Mouse (Mus musculus) ES-E14 (cell line): ENCODE data around the gene Samd7. TPM values are rescaled to one million over a fixed set of nuclear protein-coding genes. Genes with fewer than 3 reads are reported as not detected.

Experiments used
- DNase-seq: peaks from one replicate; pipeline ENCODE4 v3.0.0-alpha.2; 2013; ENCODE audit warnings: low read depth, low spot score
- H3K27ac ChIP-seq: 2 replicates; pipeline ENCODE4 v1.5.1; 2012; ENCODE audit warnings: low read depth, mild to moderate bottlenecking, low read length, moderate library complexity, mixed read lengths; ENCODE audit not compliant: poor library complexity, insufficient read depth, severe bottlenecking
- H3K36me3 ChIP-seq: 2 replicates; pipeline ENCODE4 v1.6.1; 2012; ENCODE audit warnings: mild to moderate bottlenecking, low read length, moderate library complexity, mixed read lengths; ENCODE audit not compliant: control insufficient read depth, poor library complexity, insufficient read depth, severe bottlenecking
- H3K4me1 ChIP-seq, 2 experiments: fragments of 150-350 bp in 1 of 2; sonication (generic) in 1 of 2; 2 replicates each; pipeline ENCODE4 v1.6.1; 2012; ENCODE audit warnings: low read length in 2 of 2, mild to moderate bottlenecking in 1 of 2, mixed read lengths in 1 of 2; ENCODE audit not compliant: control insufficient read depth in 2 of 2, insufficient read depth in 2 of 2, poor library complexity in 1 of 2
- H3K4me3 ChIP-seq, 2 experiments: fragments of 150-350 bp in 1 of 2; sonication (generic) in 1 of 2; 2 replicates each; pipeline ENCODE4 v1.5.1; 2012; ENCODE audit warnings: low read length in 2 of 2, low read depth in 1 of 2, mild to moderate bottlenecking in 1 of 2, mixed read lengths in 1 of 2; ENCODE audit not compliant: insufficient read depth in 1 of 2, poor library complexity in 1 of 2, severe bottlenecking in 1 of 2
- H3K9ac ChIP-seq: 2 replicates; pipeline ENCODE4 v1.6.1; 2012; ENCODE audit warnings: low read depth, mild to moderate bottlenecking, low read length, mixed read lengths; ENCODE audit not compliant: poor library complexity, insufficient read depth, severe bottlenecking
- H3K9me3 ChIP-seq: fragments of 150-350 bp; sonication (generic); 2 replicates; pipeline ENCODE4 v1.6.1; 2012; ENCODE audit warnings: low read depth, mild to moderate bottlenecking, low read length; ENCODE audit not compliant: control insufficient read depth, insufficient read depth
- CHD2 ChIP-seq: IDR thresholded peaks from 2 replicates; pipeline ENCODE4 v1.6.1; 2014; ENCODE audit warnings: mild to moderate bottlenecking, low read depth, low read length, inconsistent platforms
- HCFC1 ChIP-seq: IDR thresholded peaks from 2 replicates; pipeline ENCODE4 v1.6.1; 2012; ENCODE audit warnings: low read length, inconsistent platforms, borderline replicate concordance; ENCODE audit not compliant: insufficient read depth
- MAFK ChIP-seq: IDR thresholded peaks from 2 replicates; pipeline ENCODE4 v1.6.1; 2014; ENCODE audit warnings: mild to moderate bottlenecking, low read depth, low read length, inconsistent platforms; ENCODE audit not compliant: insufficient read depth
- ZC3H11A ChIP-seq: IDR thresholded peaks from 2 replicates; pipeline ENCODE4 v1.6.1; 2012; ENCODE audit warnings: low read depth, mild to moderate bottlenecking, inconsistent platforms, low read length, borderline replicate concordance
- ZNF384 ChIP-seq: IDR thresholded peaks from 2 replicates; pipeline ENCODE4 v1.6.1; 2012; ENCODE audit warnings: low read depth, low read length, inconsistent platforms
- in situ Hi-C, 2 experiments: fragments of 600-800 bp; cut with MboI; formaldehyde crosslinking; loops; one replicate each; pipeline ENCODE4 v1.15.1; 2025; ENCODE audit warnings: low sequenced_read_pairs in 2 of 2, inconsistent platforms in 1 of 2; ENCODE audit not compliant: unreplicated experiment in 2 of 2
- total RNA-seq: library from RNA; depleted of rRNA; stranded (reverse); fragments of 300-350 nt; gene quantifications from 2 replicates; pipeline ENCODE4 v1.2.3, GENCODE M21; 2012

Gene Samd7
- total RNA-seq, 1 experiment: 0.49 TPM

DNA sequence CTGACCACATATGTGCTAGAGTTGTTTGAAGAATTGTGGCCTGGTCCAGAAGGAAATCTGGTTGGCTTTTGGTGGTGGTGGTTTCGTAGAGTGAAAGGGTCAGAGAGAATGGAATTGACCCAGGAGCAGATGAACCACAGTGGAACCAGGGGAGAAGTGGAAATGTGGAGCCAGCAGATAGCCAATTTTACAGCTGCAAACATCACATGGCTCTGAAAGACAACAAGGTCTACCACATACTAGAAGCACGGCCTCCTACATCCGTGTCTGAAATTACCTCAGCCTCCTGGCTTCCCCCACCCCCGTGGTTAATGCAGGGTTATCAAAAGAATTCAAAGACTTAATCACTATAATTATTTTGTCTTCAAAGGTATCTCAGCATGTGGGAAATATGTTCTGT is 18.8 kb downstream of the Samd7 start:
- Histone ChIP-seq H3K4me3 (no peak overlapping the region), H3K4me1 (peaks cover 0 to 4% of the 10 kb centered on the region in 2 experiments; a peak in 1 of 4 replicates), H3K9me3 (no peaks in the 10 kb centered on the region), H3K36me3 (no peaks in the 10 kb centered on the region), H3K9ac (no peak overlapping the region), H3K27ac (no peak overlapping the region)
- in situ Hi-C loops: no loop called here
- no peak for DNase-seq
- TF ChIP-seq MAFK: no peak

- TF ChIP-seq ZC3H11A (no peak), ZNF384 (no peak), CHD2 (no peak), HCFC1 (no peak), MAFK (no peak)
- H3K9ac ChIP-seq: no peak overlapping the region
- no peak for DNase-seq
- H3K4me3 ChIP-seq: no peak overlapping the region
- in situ Hi-C loops: no loop called here
- peaks cover 0 to 4% of the 10 kb centered on the region in 2 experiments; a peak in 1 of 4 replicates for H3K4me1 ChIP-seq
- H3K9me3 ChIP-seq: no peaks in the 10 kb centered on the region
- no peak overlapping the region for H3K27ac ChIP-seq
- no peaks in the 10 kb centered on the region for H3K36me3 ChIP-seq
These were observed 19.4 kb downstream of the Samd7 start for GRCm38 (mm10) chr3:30765311-30766027.

DNA sequence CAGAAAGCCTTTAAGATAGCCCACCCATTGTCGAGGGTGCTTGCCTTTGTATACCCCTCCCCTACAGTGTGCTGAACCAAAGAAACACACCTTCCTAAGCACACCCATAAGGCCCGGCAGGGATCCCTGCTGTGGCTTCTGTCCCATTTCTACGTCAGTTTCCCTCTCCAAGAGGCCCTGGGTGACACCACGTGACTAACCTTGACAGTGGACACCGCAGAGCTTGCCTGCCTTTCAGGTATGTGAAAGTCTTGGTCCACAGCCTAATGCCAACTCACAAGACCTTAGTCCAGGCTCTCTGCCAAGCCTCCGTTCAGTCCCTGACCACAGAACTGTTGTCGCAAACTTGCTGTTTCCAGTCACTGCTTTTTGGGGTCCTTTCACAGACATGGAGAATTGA is 20.1 kb downstream of the Samd7 start:
- no peak overlapping the region for H3K4me3 ChIP-seq
- H3K4me1 ChIP-seq: peaks cover 0 to 4% of the 10 kb centered on the region in 2 experiments; a peak in 1 of 4 replicates
- no peaks in the 10 kb centered on the region for H3K9me3 ChIP-seq
- no peak overlapping the region for H3K27ac ChIP-seq
- TF ChIP-seq ZNF384 (no peak), HCFC1 (no peak), MAFK (no peak), CHD2 (no peak), ZC3H11A (no peak)
- H3K9ac ChIP-seq: no peak overlapping the region
- H3K36me3 ChIP-seq: no peaks in the 10 kb centered on the region
- in situ Hi-C loops: no loop called here
- no peak for DNase-seq

GRCm38 (mm10) chr3:30767271-30767670 is 21.2 kb downstream of the Samd7 start:
- no peak for DNase-seq
- Histone ChIP-seq H3K9ac (no peak overlapping the region), H3K4me1 (peaks cover 0 to 1% of the 10 kb centered on the region in 2 experiments; a peak in 1 of 4 replicates), H3K27ac (no peak overlapping the region), H3K36me3 (no peaks in the 10 kb centered on the region), H3K4me3 (no peak overlapping the region), H3K9me3 (no peaks in the 10 kb centered on the region)
- TF ChIP-seq ZC3H11A: no peak
- no peak for TF ChIP-seq MAFK
- no peak for TF ChIP-seq CHD2
- no peak for TF ChIP-seq ZNF384
- no peak for TF ChIP-seq HCFC1
- in situ Hi-C loops: no loop called here
